In genomic region chr5:143634550-143635112, GRCm38 (mm10) we compare ENCODE assay signal across 9 mouse cellular contexts. TPM values are rescaled to one million over a fixed set of nuclear protein-coding genes. Genes with fewer than 3 reads are reported as not detected.
DNase-seq lines count a peak whose midpoint lies in the region; ATAC-seq lines count a peak whose summit lies in the region.
"Had no signal": no experiment of that assay in that cellular context is flagged by ENCODE, and none has a peak within 500 bp of the region (broad histone marks: within the 10 kb centered on the region; RNA-seq: fewer than 3 reads in every experiment).

No protein-coding gene starts in this region.

- WGBS in midbrain, embryonic 16.5 days = 68% methylated on average over 12 of the region's 12 CpGs

- H3K4me3 ChIP-seq in midbrain, embryonic 16.5 days (ENCODE audit: low read depth, low read length) = no peak overlapping the region
- H3K4me3 ChIP-seq: hindbrain, embryonic 15.5 days had no signal

- H3K9me3 ChIP-seq in midbrain, embryonic 16.5 days (replicated peaks; ENCODE audit: control insufficient read depth, low read length, poor library complexity, severe bottlenecking) = no peaks in the 10 kb centered on the region
- H3K9me3 ChIP-seq: hindbrain, embryonic 15.5 days had no signal

- no peak; the same call in 1 of the 2 replicates for ATAC-seq in midbrain, embryonic 16.5 days

- H3K27me3 ChIP-seq in midbrain, embryonic 16.5 days (ENCODE audit: control insufficient read depth, insufficient read depth, low read depth, low read length) = no peaks in the 10 kb centered on the region
- H3K27me3 ChIP-seq: hindbrain, embryonic 15.5 days had no signal

- peak; percentile 8 to 30 for DNase-seq in left cerebral cortex, postnatal 25 days (ENCODE audit: low spot score in 2 of 2)
- no peak for DNase-seq in left cerebral cortex, postnatal 10 days (ENCODE audit: extremely low spot score in 1 of 2, low spot score in 2 of 2)
- DNase-seq in heart, adult 8-10 months (ENCODE audit: low spot score) = peak; percentile 70
- peak; percentile 40 for DNase-seq in heart, postnatal 4 days
- no peak for DNase-seq in spleen, postnatal 14 days (ENCODE audit: low spot score in 2 of 2)
- DNase-seq in right cerebral cortex, adult 18-20 months = no peak
- DNase-seq: cerebellum, postnatal 36 days had no signal

- H3K27ac ChIP-seq in midbrain, embryonic 16.5 days (ENCODE audit: low read length) = no peak overlapping the region

- no peak overlapping the region for H3K4me2 ChIP-seq in midbrain, embryonic 16.5 days (ENCODE audit: low read length)
- H3K4me2 ChIP-seq: hindbrain, embryonic 15.5 days had no signal

- 0 out of 2 replicates have a peak overlapping the region, but pooled peaks have one; percentile 10 for H3K9ac ChIP-seq in midbrain, embryonic 16.5 days (ENCODE audit: low read depth, low read length)
- H3K9ac ChIP-seq: hindbrain, embryonic 15.5 days had no signal

- H3K36me3 ChIP-seq in midbrain, embryonic 16.5 days (ENCODE audit: control insufficient read depth, insufficient read depth, low read length) = no peaks in the 10 kb centered on the region
- H3K36me3 ChIP-seq: hindbrain, embryonic 15.5 days had no signal

- intact Hi-C loops in left cerebral cortex, postnatal 25 days (cut with DNase I) = no loop called here
- intact Hi-C loops in left cerebral cortex, postnatal 10 days (cut with DNase I) = loop anchor here (5.0 kb wide), 1 partner anchor 58 kb away; no protein-coding TSS in a partner anchor

- H3K4me1 ChIP-seq in midbrain, embryonic 16.5 days (ENCODE audit: control insufficient read depth, insufficient read depth, low read length) = peaks cover 13% of the 10 kb centered on the region

RNA-seq across cellular contexts. Expression of gene Cyth3, which starts 12.4 kb away (rescaled TPM):
- 10 to 100 TPM; 37.5 to 38.2 TPM for total RNA-seq in left cerebral cortex, postnatal 25 days (2021)
- total RNA-seq in left cerebral cortex, postnatal 10 days (2021) = 10 to 100 TPM; 67.7 to 71.2 TPM
- total RNA-seq in heart, adult 8-10 months (2022) = 10 to 100 TPM; 23.1 to 33.1 (median 27.4) TPM
- 100 to 1,000 TPM in 1 of 2 experiments, 10 to 100 TPM in 1; 95.3 to 102 TPM for total RNA-seq in heart, postnatal 4 days (2021)
- 40.2 and 40.7 TPM in 2 replicates for polyA plus RNA-seq in midbrain, embryonic 16.5 days (2015; fragmentation: Nextera tagmentation; extraction: Ambion mirVana)

Comparison
In these comparisons a context has a peak if more than half of its experiments do, and no peak if none do; other contexts are left out.
1. DNase-seq: peak in left cerebral cortex, postnatal 25 days (2 of 2), heart, adult 8-10 months (single experiment) and heart, postnatal 4 days (single experiment); none in left cerebral cortex, postnatal 10 days (0 of 2), spleen, postnatal 14 days (0 of 2) and right cerebral cortex, adult 18-20 months (single experiment).